Mouse (Mus musculus): ENCODE data around the gene Dyx1c1. TPM values are rescaled to one million over a fixed set of nuclear protein-coding genes. Genes with fewer than 3 reads are reported as not detected.

Dyx1c1 gene
- polyA plus RNA-seq, 1 experiment from 2014 or later = 0.37 TPM

Other genes starting within 250 kb of the Dyx1c1 start
- gene Prtg, start 151.9 kb upstream of the Dyx1c1 start, polyA plus RNA-seq (2018) = not detected in 3 replicates
- gene Pygo1, start 33.1 kb upstream of the Dyx1c1 start, polyA plus RNA-seq (2018) = not detected in 3 replicates
- not detected in 3 replicates for gene Gm44503, start 67 bp downstream of the Dyx1c1 start, polyA plus RNA-seq (2018)
- gene Ccpg1os, start 26.6 kb downstream of the Dyx1c1 start, polyA plus RNA-seq (2018) = 2.3 to 5.5 TPM (median 3.3 TPM) in 3 replicates
- gene Ccpg1, start 26.6 kb downstream of the Dyx1c1 start, polyA plus RNA-seq (2018) = 18.3 to 65.3 TPM (median 63.3 TPM) in 3 replicates
- 7.1 to 9.0 TPM (median 7.5 TPM) in 3 replicates for gene Pigb, start 81.6 kb downstream of the Dyx1c1 start, polyA plus RNA-seq (2018)
- 2.4 to 3.5 TPM (median 3.3 TPM) in 3 replicates for gene Rab27a, start 86.1 kb downstream of the Dyx1c1 start, polyA plus RNA-seq (2018)
- not detected in 3 replicates for gene Khdc3, start 143.1 kb downstream of the Dyx1c1 start, polyA plus RNA-seq (2018)
- gene Gm20509, start 143.7 kb downstream of the Dyx1c1 start, polyA plus RNA-seq (2018) = not detected in 3 replicates
- 42.8 to 69.1 TPM (median 47.1 TPM) in 3 replicates for gene Rsl24d1, start 154.6 kb downstream of the Dyx1c1 start, polyA plus RNA-seq (2018)

Data from macrophage (primary cell).